Mouse (Mus musculus) olfactory bulb, adult 2 months (tissue): ENCODE measurements at regions not wholly inside any gene's neighbourhood (a gene's known extent, or its start where the extent isn't known, plus 50 kb on each side); places are given as distances from the start of the nearest gene placed in this dataset.
A peak's percentile ranks its signal among the peaks of the same experiment; 100 is the strongest.

Experiments
- CTCF ChIP-seq: fragments of 200-500 bp; IDR thresholded peaks from 2 replicates; pipeline ENCODE4 v1.5.1; 2012; ENCODE audit warnings: low read depth, mild to moderate bottlenecking, low read length, moderate library complexity; ENCODE audit not compliant: insufficient read depth
- POLR2A ChIP-seq: fragments of 200-500 bp; IDR thresholded peaks from 2 replicates; pipeline ENCODE4 v1.6.1; 2012; ENCODE audit warnings: mild to moderate bottlenecking, low read depth, low read length, moderate library complexity; ENCODE audit not compliant: insufficient read depth

GRCm38 (mm10) chr9:61019938-61020337 is 225.6 kb downstream of the Uaca start:
- TF ChIP-seq CTCF (0 out of 2 replicates have a peak, but pooled peaks have one; percentile 27), POLR2A (no peak)
